Mouse (Mus musculus): ENCODE results near the gene Prpf8. TPM values are rescaled to one million over a fixed set of nuclear protein-coding genes. Genes with fewer than 3 reads are reported as not detected.
"Not testable (repeated sequence)": the region's sequence is repeated elsewhere in the genome, so short reads cannot be mapped to it uniquely, and the experiment has no call there.

The Prpf8 gene
- polyA plus RNA-seq, 1 experiment: 83.6 TPM

DNA sequence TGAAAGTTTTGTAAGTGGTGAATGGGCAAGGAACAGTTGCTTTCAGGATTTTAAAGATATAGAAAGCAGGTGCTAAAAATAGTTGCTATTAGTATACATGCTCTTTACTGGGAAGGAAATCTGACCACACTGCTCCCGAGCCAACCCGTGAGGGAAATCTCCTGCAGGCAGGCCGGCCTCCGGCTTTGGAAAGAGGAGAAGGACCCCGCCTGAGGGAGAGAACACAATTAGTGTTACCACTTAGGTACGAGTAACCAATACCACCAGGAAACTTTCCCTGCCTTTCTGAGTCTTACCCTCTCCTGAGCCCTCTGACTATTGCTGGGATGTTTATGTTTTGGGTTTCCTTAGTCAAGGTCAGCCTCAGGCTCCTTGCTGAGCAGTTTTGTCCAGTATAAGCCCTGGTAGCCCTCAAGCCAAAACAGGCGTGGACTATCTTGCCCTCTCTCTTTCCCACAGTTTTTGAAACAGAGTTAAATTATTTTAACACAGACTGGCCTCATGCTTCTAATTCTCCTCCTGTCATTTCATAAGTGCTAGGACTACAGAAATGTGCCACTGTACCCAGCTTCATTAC is 66.4 kb downstream of the Prpf8 start:
- DNase-seq (ENCODE audit: low read depth): no peak

DNA sequence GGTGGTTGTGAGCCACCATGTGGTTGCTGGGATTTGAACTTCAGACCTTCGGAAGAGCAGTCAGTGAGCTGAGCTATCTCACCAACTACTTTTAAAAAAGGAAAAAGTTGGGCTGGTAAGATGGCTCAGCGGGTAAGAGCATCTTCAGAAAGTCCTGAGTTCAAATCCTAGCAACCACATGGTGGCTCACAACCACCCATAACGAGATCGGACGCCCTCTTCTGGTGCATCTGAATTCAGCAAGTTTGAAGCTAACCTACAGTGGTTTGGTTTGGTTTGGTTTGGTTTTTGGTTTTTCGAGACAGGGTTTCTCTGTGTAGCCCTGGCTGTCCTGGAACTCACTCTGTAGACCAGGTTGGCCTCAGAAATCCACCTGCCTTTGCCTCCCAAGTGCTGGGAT is 69.4 kb downstream of the Prpf8 start:
- DNase-seq (ENCODE audit: low read depth): not testable (repeated sequence)

DNA sequence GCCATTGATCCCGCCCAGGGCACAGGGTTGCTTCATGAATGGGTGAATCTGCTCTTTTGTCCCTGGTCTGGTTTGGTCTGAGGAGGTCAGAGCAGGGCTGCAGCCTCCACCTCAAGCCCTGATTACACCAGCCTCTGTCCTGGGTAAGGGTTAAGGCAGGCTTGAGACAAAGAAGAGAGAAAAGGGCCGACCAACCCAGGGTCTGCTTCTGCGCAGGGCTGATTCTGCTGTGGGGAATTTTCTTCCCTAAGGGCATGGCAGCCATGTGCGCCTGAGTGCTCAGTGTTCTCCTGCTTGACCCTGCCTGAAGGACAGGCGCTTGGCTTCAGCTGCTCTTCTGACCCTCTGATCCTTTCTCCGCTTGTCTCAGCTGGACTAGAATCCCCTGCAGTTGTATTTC is 70.5 kb downstream of the Prpf8 start:
- DNase-seq (ENCODE audit: low read depth): no peak

DNA sequence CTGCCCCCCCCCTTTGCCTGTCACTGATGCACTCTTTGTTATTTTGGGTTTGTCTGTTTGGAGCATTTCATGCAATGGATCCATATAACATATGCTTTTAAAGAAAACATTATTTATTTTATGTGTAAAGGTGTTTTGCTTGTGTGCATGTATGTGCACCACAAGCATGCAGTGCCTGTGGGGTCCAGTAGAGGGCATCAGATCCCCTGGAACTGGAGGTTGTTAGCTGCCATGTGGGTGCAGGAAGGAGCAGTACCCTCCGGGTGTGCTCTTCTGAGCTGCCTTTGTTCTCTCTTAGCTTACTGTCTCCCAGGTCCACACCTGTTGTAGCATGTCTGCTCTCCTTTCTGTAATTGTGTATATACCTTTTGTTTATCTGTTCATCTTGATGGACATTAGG is 71.5 kb downstream of the Prpf8 start:
- DNase-seq (ENCODE audit: low read depth): no peak

Other genes with a start within 250 kb of the Prpf8 start
- gene Rpa1, start 138.5 kb upstream of the Prpf8 start, polyA plus RNA-seq (2012; rRNA removed): 17.9 and 21.6 TPM in 2 replicates
- gene Smyd4, start 138.4 kb upstream of the Prpf8 start, polyA plus RNA-seq (2012; rRNA removed): 5.1 TPM in 2 replicates
- 260 and 334 TPM in 2 replicates for gene Serpinf1, start 64.1 kb upstream of the Prpf8 start, polyA plus RNA-seq (2012; rRNA removed)
- 93.7 and 148 TPM in 2 replicates for gene Serpinf2, start 47.2 kb upstream of the Prpf8 start, polyA plus RNA-seq (2012; rRNA removed)
- gene Wdr81, start 32.1 kb upstream of the Prpf8 start, polyA plus RNA-seq (2012; rRNA removed): 16.2 and 20.5 TPM in 2 replicates
- 24.0 and 48.2 TPM in 2 replicates for gene Tlcd2, start 25.1 kb upstream of the Prpf8 start, polyA plus RNA-seq (2012; rRNA removed)
- 6.5 and 7.1 TPM in 2 replicates for gene Rilp, start 23.3 kb downstream of the Prpf8 start, polyA plus RNA-seq (2012; rRNA removed)
- gene Scarf1, start 26.7 kb downstream of the Prpf8 start, polyA plus RNA-seq (2012; rRNA removed): 9.9 and 14.5 TPM in 2 replicates
- 18.5 and 23.8 TPM in 2 replicates for gene Slc43a2, start 44.9 kb downstream of the Prpf8 start, polyA plus RNA-seq (2012; rRNA removed)
- gene Pitpna, start 101.3 kb downstream of the Prpf8 start, polyA plus RNA-seq (2012; rRNA removed): 45.9 and 48.4 TPM in 2 replicates
- gene Inpp5k, start 144.2 kb downstream of the Prpf8 start, polyA plus RNA-seq (2012; rRNA removed): 55.2 and 63.6 TPM in 2 replicates
- 125 and 152 TPM in 2 replicates for gene Myo1c, start 163.7 kb downstream of the Prpf8 start, polyA plus RNA-seq (2012; rRNA removed)
- gene Crk, start 192.4 kb downstream of the Prpf8 start, polyA plus RNA-seq (2012; rRNA removed): 43.0 and 44.3 TPM in 2 replicates
- 168 and 195 TPM in 2 replicates for gene Ywhae, start 246.1 kb downstream of the Prpf8 start, polyA plus RNA-seq (2012; rRNA removed)

All from gonadal fat pad, adult 2 months (tissue).